Mouse (Mus musculus): ENCODE measurements at regions not wholly inside any gene's neighbourhood (a gene's known extent, or its start where the extent isn't known, plus 50 kb on each side); places are given as distances from the start of the nearest gene placed in this dataset.

DNA sequence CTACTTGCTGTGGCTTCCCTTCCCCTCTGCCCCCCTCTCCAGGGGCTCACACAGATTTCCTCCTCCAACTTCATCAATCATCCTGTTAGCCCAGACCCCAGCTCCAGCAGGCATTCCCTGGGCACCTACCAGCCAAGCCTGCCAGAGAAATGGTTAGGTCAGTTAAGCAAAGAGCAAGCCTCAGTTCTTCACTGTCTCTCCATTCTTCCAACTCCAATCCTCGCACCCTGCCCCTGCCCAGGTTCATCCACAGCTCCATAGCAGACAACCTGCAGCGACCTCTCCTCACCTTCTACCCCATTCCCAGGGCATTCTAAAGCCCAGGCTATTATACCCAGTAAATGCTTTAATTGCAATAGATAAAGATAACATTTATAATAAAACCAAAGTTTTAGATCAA is 408.0 kb upstream of the Trpc7 start:
- TF ChIP-seq CTCF (IDR thresholded peaks at IDR 0.05; ENCODE audit: low read depth, low read length), result no peak
- TF ChIP-seq POLR2A (IDR thresholded peaks at IDR 0.05; ENCODE audit: extremely low read depth, insufficient read depth, low read length), result no peak

Data from liver, adult 2 months (tissue).